26 mouse cellular contexts compared by ENCODE assay signal in genomic region chr17:73883332-73883731, GRCm38 (mm10).
DNase-seq lines count a peak whose midpoint lies in the region; ATAC-seq and TF ChIP-seq lines count a peak whose summit lies in the region.
"Had no signal": no experiment of that assay in that cellular context is flagged by ENCODE, and none has a peak within 500 bp of the region (broad histone marks: within the 10 kb centered on the region; RNA-seq: fewer than 3 reads in every experiment).

No protein-coding gene starts in this region.

- ATAC-seq in lung, embryonic 16.5 days (ENCODE audit: low read depth) = peak; percentile 20; the same call in 1 of the 2 replicates
- peak; percentile 16 for ATAC-seq in common myeloid progenitor, adult 5-6 weeks (replicated peaks; ENCODE audit: low read depth, poor library complexity, severe bottlenecking)
- peak; percentile 72 for ATAC-seq in megakaryocyte progenitor cell, adult 5-6 weeks (replicated peaks; ENCODE audit: poor library complexity)
- no peak for ATAC-seq in stomach, postnatal 0 days (ENCODE audit: low FRiP score, low TSS enrichment)
- ATAC-seq: intestine, embryonic 16.5 days had no signal

- peak overlapping the region; percentile 24; the same call in 1 of the 2 replicates for H3K27ac ChIP-seq in gastrocnemius, adult 2 months
- no peak overlapping the region for H3K27ac ChIP-seq in lung, embryonic 16.5 days (ENCODE audit: low read length)
- H3K27ac ChIP-seq in stomach, postnatal 0 days (replicated peaks) = no peak overlapping the region
- H3K27ac ChIP-seq: embryonic facial prominence, embryonic 12.5 days; forebrain, embryonic 15.5 days; hindbrain, embryonic 13.5 days; kidney, postnatal 0 days; limb, embryonic 13.5 days; liver, embryonic 14.5 days; lung, embryonic 15.5 days had no signal

- TF ChIP-seq POLR2A in lung, adult 2 months (IDR thresholded peaks at IDR 0.05; ENCODE audit: borderline replicate concordance, extremely low read depth, low read depth, low read length) = no peak

- H3K9ac ChIP-seq in lung, embryonic 16.5 days (ENCODE audit: low read length) = no peak overlapping the region
- no peak overlapping the region for H3K9ac ChIP-seq in stomach, postnatal 0 days (ENCODE audit: low read length)
- H3K9ac ChIP-seq: embryonic facial prominence, embryonic 12.5 days; forebrain, embryonic 15.5 days; hindbrain, embryonic 13.5 days; limb, embryonic 13.5 days; liver, embryonic 14.5 days; lung, embryonic 15.5 days had no signal

- H3K27me3 ChIP-seq in lung, embryonic 16.5 days (ENCODE audit: control insufficient read depth, insufficient read depth, low read depth, low read length) = no peaks in the 10 kb centered on the region
- no peaks in the 10 kb centered on the region for H3K27me3 ChIP-seq in stomach, postnatal 0 days (ENCODE audit: control insufficient read depth, insufficient read depth, low read length)
- H3K27me3 ChIP-seq: embryonic facial prominence, embryonic 12.5 days; forebrain, embryonic 15.5 days; lung, embryonic 15.5 days had no signal

- TF ChIP-seq EP300 in stomach, postnatal 0 days (optimal IDR thresholded peaks at IDR 0.05) = no peak

- DNase-seq in gastrocnemius, adult 2 months = no peak
- DNase-seq in gastrocnemius, adult 18-20 months (ENCODE audit: low spot score) = no peak
- no peak for DNase-seq in lung, adult 2 months
- no peak for DNase-seq in stomach, postnatal 0 days (ENCODE audit: low spot score)
- DNase-seq: adrenal gland, adult 8-10 months; cerebellum, adult 11 months; cerebellum, adult 9-10 months; cerebellum, postnatal 36 days; embryo, embryonic 11 days; heart, postnatal 36 days; kidney, postnatal 4 days; midbrain, embryonic 14.5 days; right cerebral cortex, adult 18-20 months had no signal

- no peaks in the 10 kb centered on the region for H3K4me1 ChIP-seq in lung, embryonic 16.5 days (replicated peaks; ENCODE audit: control insufficient read depth, insufficient read depth, low read length)
- H3K4me1 ChIP-seq in lung, adult 2 months (ENCODE audit: control insufficient read depth, insufficient read depth, low read length) = no peaks in the 10 kb centered on the region
- no peaks in the 10 kb centered on the region for H3K4me1 ChIP-seq in stomach, postnatal 0 days (replicated peaks; ENCODE audit: control insufficient read depth, insufficient read depth)
- H3K4me1 ChIP-seq: embryonic facial prominence, embryonic 12.5 days; forebrain, embryonic 15.5 days; hindbrain, embryonic 13.5 days; limb, embryonic 13.5 days; lung, embryonic 15.5 days had no signal

- H3K36me3 ChIP-seq in lung, embryonic 16.5 days (ENCODE audit: control insufficient read depth, insufficient read depth, low read length) = no peaks in the 10 kb centered on the region
- no peaks in the 10 kb centered on the region for H3K36me3 ChIP-seq in stomach, postnatal 0 days (ENCODE audit: control insufficient read depth, insufficient read depth, low read length)
- H3K36me3 ChIP-seq: embryonic facial prominence, embryonic 12.5 days; forebrain, embryonic 15.5 days; G1E; hindbrain, embryonic 13.5 days; limb, embryonic 13.5 days; lung, embryonic 15.5 days had no signal

- WGBS in lung, embryonic 16.5 days = 67% methylated on average over 12 of the region's 12 CpGs
- 61% methylated on average over 12 of the region's 12 CpGs for WGBS in lung, adult 2 months
- WGBS in stomach, postnatal 0 days = 73% methylated on average over 12 of the region's 12 CpGs

- no peaks in the 10 kb centered on the region for H3K9me3 ChIP-seq in lung, embryonic 16.5 days (ENCODE audit: control insufficient read depth, low read length)
- no peaks in the 10 kb centered on the region for H3K9me3 ChIP-seq in stomach, postnatal 0 days (ENCODE audit: control insufficient read depth, low read length)
- H3K9me3 ChIP-seq: embryonic facial prominence, embryonic 12.5 days; forebrain, embryonic 15.5 days; hindbrain, embryonic 13.5 days; limb, embryonic 13.5 days; lung, embryonic 15.5 days had no signal

- intact Hi-C loops in gastrocnemius, adult 2 months (cut with DNase I) = loop anchor here (2.0 to 10.0 kb wide), 5 partner anchors 139 to 581 kb away; no protein-coding TSS in a partner anchor

- TF ChIP-seq CTCF in gastrocnemius, adult 2 months (IDR thresholded peaks at IDR 0.05) = no peak
- no peak for TF ChIP-seq CTCF in lung, adult 2 months (IDR thresholded peaks at IDR 0.05; ENCODE audit: insufficient read depth, low read length)
- TF ChIP-seq CTCF in stomach, postnatal 0 days (IDR thresholded peaks at IDR 0.05; ENCODE audit: low read depth) = no peak

- no peak overlapping the region for H3K4me3 ChIP-seq in gastrocnemius, adult 2 months
- no peak overlapping the region for H3K4me3 ChIP-seq in lung, embryonic 16.5 days (ENCODE audit: low read length)
- no peak overlapping the region for H3K4me3 ChIP-seq in lung, adult 2 months (replicated peaks; ENCODE audit: extremely low read depth, low read depth, low read length)
- no peak overlapping the region for H3K4me3 ChIP-seq in stomach, postnatal 0 days (ENCODE audit: low read depth, low read length)
- H3K4me3 ChIP-seq: embryonic facial prominence, embryonic 12.5 days; forebrain, embryonic 15.5 days; hindbrain, embryonic 13.5 days; limb, embryonic 13.5 days; lung, embryonic 15.5 days had no signal

- no peak overlapping the region for H3K4me2 ChIP-seq in lung, embryonic 16.5 days (ENCODE audit: low read depth, low read length)
- H3K4me2 ChIP-seq in stomach, postnatal 0 days (replicated peaks; ENCODE audit: low read depth) = no peak overlapping the region
- H3K4me2 ChIP-seq: embryonic facial prominence, embryonic 12.5 days; forebrain, embryonic 15.5 days; heart, embryonic 11.5 days; hindbrain, embryonic 13.5 days; limb, embryonic 13.5 days; lung, embryonic 15.5 days had no signal
